Mouse (Mus musculus) left cerebral cortex, postnatal 10 days (tissue): ENCODE measurements around the gene Fam83e. TPM values are rescaled to one million over a fixed set of nuclear protein-coding genes. Genes with fewer than 3 reads are reported as not detected.

Experiments used
- DNase-seq, 2 experiments: peaks; one replicate each; pipeline ENCODE4 v3.0.0; 2021 to 2022; ENCODE audit warnings: low spot score in 2 of 2, mixed read lengths in 1 of 2; ENCODE audit errors: extremely low spot score in 1 of 2
- intact Hi-C: fragments of 180-260 bp; cut with DNase I; formaldehyde crosslinking; loops from one replicate; pipeline ENCODE4 v1.15.1; 2025
- total RNA-seq, 2 experiments: library from RNA; stranded (reverse); gene quantifications; 2 replicates each; pipeline ENCODE4 v1.2.3; 2021

Gene Fam83e
- total RNA-seq, 2 experiments from 2014 or later = 0.26 to 0.39 TPM

DNA sequence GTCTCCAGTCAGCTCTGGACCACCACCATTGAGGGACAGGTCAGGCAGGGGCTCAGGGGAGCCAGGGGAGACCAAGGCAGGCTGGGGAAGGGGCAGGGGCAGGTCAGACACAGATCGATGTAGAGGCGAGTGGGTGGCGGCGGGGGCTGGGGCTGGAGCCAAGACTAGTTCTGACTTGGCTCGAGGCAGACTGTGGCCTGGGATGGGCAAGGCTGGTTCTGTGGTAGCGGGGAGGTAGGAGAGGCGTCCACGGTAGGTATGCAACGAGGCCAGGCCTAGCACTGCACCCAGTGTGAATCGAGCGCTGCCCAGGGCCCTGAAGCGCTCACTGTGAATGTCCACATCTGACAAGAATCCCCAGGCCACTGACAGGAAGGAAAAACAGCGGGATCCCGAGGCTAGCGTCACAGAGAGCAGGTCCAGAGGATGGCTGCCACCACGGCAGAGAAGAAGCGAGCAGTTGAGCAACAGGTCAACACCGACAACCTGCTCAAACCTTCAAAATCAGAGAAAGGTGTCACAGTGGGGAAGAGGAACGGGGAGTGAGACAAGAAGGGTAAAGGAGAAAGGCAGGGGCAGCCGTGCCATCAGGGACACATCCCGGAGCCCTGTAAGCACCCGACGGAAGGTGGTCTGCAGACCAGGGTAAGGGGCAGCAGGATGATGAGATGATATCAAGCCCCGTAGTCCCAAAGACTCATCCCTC lies 9.5 kb upstream of the Fam83e start:
- DNase-seq = peak in 1 of 2 experiments; percentile 50
- intact Hi-C loops = no loop called here

DNA sequence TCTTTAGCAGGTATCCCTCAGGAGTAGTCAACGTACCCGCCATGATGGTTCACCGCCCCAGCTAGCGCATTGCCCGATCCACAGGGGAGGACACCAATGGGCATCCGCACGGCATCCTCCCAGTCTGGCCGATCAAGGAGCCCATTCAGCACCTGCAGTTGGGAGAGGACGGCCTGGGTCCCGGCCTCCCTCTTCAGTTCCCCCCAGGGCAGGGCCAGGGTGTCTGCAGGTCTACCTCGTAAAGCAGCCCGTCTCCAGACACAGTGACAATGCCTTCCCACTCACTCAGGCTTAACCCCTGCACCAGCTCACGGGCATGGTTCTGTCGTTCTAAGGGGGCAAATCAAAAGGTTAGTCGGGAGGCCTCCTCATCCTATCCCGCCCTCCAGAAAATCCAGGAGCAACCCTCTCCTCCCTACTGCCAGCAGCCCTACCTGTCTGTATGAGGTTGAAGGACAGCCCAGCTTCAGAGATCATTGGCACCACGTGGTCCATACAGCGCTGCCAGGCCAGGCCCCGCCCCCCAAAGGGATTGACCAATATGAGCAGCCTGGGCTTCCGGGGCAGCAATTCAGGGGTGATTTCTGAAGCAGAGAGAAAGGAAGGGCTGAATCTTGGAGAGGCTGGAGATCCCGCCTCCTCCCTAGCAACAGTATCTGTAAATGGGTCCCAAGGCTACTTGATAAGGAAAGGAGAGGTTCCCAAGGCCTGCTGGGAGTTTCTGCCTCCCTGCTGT lies 8.8 kb upstream of the Fam83e start:
- peak in 1 of 2 experiments; percentile 62 for DNase-seq

DNA sequence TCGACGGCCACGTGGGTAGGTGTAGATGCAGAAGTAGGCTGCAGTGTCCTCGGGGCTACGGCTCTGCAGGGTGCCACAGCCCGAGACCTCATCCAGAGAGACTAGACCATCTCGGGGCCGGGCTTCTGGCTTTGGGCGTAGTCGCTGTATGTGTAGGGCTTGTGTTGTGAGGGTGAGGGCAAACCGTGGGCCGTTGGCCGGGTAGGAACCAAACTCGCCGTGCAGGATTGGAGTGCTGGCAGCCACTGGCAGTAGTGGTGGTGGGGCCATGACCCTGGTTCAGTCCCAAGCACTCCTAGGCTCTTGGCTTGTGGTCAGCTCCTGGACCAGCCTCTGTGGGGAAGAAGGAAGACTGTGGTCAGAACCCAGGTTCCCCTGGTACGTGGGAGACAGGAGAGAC lies 7.6 kb upstream of the Fam83e start:
- DNase-seq = peak in 1 of 2 experiments; percentile 48
- intact Hi-C loops = no loop called here

More for the DNA sequence above, 8.8 kb upstream of the Fam83e start:
- intact Hi-C loops = no loop called here

DNA sequence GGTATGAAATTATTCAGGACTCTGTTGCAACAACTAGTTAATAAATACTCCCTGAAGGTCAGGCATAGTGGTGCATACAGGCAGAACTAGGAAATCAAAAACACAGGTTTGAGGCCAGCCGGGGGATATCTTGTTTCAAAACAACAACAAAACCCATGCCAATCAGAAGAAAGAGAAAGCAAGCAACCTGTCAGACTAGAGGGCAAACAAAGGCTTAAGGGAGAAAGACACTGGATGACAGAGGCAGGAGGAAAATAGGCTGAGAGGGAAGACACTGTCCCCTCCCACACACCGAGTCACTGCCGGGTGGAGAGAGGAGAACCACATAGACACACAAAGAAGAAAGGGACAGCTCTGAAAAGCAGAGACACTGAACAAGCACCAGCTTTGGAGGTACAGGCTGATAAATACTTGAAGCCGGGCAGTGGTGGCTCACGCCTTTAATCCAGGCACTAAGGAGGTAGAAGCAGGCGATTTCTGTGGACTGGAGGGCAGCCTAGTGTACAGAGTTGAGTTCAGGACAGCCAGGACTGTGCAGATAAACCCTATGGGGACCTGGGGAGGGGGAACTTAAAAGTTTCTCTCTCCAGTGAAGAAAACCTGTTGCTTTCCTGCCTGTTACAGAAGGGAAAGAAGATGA lies 7.0 kb upstream of the Fam83e start:
- intact Hi-C loops = no loop called here
- DNase-seq = no peak

DNA sequence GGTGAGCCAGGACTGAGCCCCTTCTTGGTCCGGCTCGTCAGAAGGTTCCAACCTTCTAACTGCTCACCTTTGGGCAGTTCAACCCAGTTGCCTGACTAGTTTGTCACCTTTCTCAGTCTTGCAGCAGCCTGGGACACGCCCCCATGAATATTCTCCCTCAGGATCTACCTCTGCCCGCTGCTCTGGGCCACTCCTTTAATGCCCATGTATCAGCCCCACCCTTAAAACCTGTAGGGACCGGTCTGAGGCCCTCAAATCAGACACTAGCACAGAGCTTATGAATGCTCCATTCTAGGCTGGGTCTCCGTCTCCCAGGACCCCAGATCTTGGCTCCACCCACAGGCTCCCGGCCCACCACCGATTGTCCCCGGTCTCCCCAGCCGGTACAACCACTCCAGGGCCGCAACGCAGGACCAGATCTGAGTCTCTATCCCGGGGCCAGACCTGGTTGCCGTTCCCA lies 6.4 kb upstream of the Fam83e start:
- DNase-seq = peak in 1 of 2 experiments; percentile 34
- intact Hi-C loops = no loop called here

DNA sequence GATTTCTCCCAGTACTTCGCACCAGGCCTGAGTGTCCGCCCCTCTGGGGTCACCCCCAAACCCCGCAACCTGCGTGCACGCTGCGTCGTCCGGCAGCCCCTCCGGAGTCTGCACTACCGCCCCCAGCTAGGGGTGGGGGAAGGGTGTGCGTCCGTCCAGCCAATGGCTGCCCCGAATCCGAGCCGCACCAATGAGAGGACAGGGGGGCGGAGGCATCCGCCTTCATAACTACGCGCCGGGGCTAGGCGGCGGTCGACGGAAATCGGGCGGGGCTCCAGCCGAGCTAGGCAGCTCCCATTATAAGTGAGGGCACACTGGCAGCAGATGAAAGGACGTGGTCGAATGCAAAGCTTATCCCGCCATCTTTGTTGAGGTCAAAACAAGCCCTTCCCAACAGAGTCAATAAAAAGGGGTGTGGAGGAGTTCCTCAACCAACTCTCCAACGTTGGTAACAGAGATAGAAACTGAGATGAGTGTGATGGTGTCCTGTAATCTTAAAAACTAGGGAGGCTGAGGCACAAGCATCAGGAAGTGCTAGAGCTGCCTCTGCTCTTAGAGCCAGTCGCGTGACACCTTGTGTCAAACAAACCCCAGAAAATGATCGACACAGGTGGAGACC lies 5.8 kb upstream of the Fam83e start, which contains the start of gene Rpl18:
Gene Rpl18 (plus strand): TSS at position 368 of the 619 bp plus-strand sequence.
- peak; percentile 98 to 100 for DNase-seq
- intact Hi-C loops = no loop called here

DNA sequence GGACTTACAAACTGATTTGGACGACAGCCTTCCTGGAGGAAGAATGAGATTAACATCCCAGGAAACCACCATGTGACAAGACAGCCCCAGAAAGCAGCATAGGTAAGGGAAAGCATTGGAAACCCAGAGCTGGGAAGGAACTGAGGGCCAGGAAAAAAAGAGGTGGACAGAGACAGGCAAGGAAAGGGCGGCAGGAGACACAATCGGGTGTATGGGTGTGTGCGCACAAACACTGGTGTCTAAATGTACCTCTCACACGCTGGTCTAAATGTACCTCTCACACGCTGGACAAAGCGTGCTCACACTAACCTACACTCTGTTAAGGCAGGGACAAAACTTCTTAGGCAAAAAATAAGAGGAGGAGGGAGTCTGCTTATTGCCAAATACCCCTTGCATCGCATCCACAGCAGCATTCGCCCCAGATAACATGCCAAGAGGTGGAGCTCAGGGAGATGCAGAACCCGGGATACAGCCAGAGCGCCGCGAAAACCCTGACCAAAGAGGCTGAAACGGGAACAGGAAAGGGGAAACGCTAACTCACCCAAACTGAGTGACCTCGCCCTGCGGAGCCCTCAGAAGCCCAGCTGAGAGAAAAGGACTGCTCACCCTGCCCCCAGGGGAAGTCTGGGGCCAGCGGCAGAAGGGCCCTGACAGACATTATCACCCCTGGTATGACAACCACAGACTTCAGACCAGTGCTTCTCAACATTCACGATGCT lies 5.1 kb upstream of the Fam83e start:
- intact Hi-C loops = no loop called here
- DNase-seq = no peak

DNA sequence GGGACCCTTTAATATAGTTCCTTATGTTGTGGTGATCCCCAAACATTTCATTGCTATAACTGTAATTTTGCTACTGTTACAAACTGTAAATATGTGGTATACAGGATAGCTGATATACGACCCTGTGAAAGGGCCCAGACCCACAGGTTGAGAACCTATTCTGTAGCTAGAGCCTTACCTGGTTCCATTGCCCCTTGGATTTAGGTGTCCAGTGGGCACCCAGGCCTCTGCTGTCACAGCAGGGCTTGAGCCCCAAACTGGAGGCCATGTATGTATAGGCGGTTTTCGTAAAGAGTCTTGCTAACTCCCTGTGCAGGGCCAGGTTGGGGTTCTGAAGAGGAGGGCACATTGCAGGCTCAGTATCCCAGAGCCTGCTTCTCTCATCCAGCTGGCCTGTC lies 4.6 kb upstream of the Fam83e start:
- no peak for DNase-seq
- intact Hi-C loops = no loop called here

DNA sequence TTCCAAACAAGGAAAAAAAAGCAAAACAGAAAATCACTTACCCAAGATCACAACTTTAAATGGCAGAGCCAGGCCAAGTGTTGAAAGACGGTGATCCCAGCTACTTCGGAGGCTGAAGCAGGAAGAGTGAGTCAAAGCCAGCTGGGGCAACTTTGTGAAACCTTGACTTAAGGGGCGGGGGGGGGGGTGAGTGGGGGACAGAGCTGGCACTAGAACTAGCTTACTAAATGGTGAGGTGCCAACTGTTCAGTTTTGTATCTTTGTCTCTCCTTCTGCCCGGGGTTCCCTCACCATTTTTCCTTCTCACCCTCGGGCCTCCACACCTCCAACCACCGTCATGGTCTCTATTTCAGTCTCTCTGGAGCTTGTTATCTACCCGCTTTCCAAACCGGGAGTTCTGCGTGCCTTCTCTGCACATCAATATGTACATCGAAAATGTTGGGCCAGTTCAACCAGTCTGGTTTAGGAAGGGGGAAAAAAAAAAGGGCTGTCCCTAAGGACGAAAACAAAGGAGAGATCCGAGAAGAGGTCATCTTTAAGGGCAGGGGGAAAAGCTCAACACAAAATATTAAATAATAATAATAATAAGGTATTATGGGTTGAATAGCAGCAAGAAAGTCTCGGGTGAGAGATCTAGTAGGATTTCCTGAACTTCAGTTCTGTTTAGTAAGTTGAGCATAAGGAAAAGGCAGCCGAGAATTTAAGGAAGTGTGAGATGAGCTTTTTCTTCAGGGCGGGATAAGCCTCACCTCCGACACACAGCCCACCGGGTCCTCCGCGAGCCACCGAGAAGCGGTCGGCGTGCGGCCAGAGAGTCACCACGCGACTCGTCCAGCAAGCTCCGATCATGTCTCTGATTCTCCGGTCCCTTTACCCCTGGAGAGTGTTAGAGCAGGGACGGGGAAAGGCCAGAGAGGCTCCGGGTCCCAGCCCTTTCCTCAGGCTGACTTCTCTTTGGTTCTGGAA lies 3.8 kb upstream of the Fam83e start:
- DNase-seq = no peak
- intact Hi-C loops = no loop called here

DNA sequence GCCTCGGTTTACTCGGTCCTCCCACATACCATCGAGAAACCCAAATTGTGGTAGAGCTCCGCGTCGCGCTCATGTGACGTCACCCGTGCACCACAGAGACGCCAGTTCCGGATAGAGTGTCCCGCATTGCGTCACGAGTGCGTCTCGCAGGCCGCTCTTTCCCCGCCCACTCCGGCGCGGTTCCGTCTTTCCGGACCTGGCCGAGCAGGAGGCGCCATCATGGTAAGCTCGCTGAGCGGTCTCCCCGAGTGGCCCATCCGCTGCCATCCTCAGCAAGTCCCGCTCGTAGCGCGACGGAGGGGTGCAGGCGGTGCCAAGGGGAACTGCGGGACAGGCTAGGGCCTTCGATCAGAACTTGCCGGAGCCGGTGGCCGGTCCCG lies 3.1 kb upstream of the Fam83e start, which contains the start of gene Sphk2:
Gene Sphk2 (minus strand): TSS at position 85 of the 380 bp plus-strand sequence.
- DNase-seq = peak; percentile 99 to 100
- intact Hi-C loops = no loop called here

DNA sequence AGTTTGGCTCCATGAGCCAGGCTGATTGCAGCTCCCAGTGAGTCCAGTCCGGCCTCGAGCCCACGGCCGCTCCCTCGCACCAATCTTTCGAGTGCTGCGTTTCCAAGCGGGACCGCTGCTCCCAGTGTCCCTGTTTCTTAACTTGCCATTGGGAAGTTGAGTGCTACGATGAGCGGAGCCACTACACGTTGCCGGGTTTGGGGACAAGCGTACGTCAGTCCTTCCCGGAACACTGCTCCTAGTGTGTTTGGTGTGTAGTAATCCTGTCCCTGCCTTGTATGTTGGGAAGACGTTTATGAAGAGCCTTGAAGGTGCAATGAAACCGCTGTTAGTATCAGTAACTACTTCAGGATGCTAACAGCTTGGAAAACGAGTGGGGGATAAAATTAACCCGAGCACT lies 2.7 kb upstream of the Fam83e start:
- peak in 1 of 2 experiments; percentile 48 for DNase-seq
- intact Hi-C loops = no loop called here

DNA sequence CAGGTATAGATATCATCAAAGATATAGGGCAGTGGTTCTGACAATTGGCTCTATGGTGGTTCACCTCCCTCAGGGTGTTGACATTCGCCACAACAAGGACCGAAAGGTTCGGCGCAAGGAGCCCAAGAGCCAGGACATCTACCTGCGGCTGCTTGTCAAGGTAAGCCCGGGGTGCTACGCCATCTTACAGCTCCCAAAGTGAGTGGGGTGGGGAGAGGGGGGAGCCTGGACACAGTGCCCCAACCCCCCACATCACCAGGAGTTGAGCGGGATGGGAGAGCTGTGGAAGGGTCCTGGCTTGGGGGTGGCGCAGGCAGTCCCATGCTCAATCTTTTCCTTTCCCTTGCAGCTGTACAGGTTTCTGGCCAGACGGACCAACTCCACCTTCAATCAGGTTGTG lies 1.8 kb upstream of the Fam83e start:
- intact Hi-C loops = no loop called here
- peak in 1 of 2 experiments; percentile 31 for DNase-seq

DNA sequence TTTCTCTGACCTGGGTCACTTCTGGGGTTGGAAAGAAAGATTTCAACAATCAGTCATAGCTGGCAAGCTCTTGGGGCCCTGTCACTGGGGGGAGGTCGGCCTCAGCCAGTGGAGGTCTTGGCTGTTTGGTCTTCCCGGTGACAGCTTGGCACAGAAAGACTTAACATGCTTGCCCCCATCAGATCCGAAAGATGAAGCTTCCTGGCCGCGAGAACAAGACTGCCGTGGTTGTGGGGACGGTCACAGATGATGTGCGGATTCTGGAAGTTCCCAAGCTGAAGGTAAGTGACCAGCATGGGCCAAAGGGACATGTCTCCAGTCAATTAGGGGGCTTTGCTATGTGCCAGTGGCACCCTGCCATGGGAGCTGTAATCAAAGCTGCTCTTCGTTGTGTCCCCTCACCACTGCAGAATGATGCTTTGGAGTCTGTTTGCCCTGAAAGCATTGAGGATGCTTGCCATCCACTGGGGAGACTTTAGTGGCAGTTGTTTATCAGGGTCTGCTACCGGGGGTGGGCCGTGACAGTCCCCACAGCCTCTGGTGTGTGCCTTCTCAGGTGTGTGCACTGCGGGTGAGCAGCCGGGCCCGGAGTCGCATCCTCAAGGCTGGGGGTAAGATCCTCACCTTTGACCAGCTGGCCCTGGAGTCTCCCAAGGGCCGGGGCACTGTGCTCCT lies 1.1 kb upstream of the Fam83e start:
- DNase-seq = peak in 1 of 2 experiments; percentile 24
- intact Hi-C loops = no loop called here

DNA sequence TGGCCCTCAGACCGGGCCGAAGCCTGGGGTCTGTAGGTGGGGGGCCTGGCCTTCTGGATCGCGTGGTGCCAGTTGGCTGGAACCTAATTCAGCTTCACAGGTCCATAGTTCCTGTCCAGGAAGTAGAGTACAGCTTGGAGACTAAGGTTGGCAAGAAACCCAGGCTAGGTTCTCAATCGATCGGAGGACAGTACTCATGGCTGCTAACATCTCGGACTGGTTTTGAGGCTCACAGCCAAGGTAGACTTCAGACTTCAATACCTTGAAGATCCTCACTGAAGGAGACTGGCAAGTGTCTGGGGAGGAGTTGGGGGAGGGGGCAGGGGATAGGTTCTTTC lies 191 bp downstream of the Fam83e start:
- intact Hi-C loops = no loop called here
- no peak for DNase-seq

DNA sequence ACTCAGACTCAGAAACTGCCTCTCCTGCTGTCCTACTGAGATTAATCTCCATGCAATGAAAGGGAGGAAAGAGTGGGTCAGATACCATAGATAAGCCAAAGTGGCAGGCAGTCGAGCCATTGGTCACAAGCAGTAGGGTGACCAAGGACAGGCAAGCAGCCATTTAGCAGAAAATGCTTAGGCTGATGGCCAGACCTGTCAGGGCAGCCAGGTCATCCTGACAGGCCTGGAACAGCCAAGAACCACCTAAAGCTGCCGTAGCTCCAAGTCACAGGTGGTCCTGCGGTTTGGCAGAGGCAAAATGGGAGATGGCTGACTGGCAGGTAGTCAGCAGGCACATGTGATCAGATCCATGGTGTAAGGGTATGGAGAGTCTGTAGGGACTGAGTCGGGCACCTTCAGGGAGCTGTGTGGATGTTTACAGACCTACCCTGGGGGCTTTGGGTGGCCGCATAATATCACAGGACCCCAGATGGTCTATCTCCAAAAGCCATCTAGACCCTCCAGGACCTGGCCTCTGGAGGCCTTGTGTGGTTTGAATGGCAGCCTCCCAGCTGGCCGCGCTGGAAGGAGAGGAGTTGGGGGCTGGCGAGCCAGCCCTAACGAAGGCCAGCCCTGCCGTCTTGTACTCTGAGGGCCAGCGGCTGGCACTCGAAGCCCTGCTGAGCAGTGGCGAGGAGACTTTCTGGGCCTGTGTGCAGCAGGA lies 783 bp downstream of the Fam83e start:
- intact Hi-C loops = no loop called here
- DNase-seq = peak in 1 of 2 experiments; percentile 26

DNA sequence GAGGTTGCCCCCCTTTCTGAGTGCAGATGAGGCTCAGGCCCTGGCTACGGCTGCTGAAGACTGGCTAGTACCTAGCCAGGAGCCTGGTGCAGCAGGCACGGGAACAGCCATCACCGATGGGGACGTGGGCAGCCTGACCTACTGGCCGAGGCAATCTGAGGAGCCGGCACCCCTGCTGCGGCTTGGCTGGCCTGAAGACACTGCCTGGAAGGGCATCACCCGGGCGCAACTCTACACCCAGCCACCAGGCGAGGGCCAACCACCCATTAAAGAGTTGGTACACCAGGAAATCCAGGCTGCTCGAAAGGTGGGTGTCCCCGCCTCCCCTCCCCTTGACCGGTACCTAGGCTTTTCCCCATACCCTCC lies 1.3 kb downstream of the Fam83e start:
- intact Hi-C loops = no loop called here
- DNase-seq = no peak

DNA sequence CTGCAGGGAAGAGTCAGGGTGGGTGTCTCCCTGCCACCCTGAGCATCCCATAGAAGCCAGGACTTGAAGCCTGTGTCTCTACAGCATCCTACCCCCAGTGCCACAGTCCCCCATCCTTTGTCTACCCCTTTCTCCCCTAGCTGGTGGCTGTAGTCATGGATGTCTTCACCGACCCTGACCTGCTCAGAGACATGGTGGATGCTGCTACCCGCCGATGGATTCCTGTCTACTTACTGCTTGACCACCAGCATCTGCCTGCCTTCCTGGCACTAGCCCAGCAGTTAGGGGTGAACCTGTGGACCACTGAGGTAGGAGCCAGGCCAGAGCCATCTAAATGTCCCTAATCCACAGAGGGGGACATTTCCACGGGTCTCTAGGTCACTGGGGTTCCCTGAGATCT lies 2.3 kb downstream of the Fam83e start:
- intact Hi-C loops = no loop called here
- no peak for DNase-seq
